Mouse (Mus musculus): ENCODE results near the gene Phyhd1. TPM values are rescaled to one million over a fixed set of nuclear protein-coding genes. Genes with fewer than 3 reads are reported as not detected.

Phyhd1 gene
- polyA plus RNA-seq, 1 experiment from 2014 or later = 3.7 TPM

Other genes starting within 250 kb of the Phyhd1 start
- 46.5 and 46.9 TPM in 2 replicates for gene Wdr34, start 217.3 kb upstream of the Phyhd1 start, polyA plus RNA-seq (2015; fragmentation: Nextera tagmentation; extraction: Ambion mirVana)
- gene Set, start 208.8 kb upstream of the Phyhd1 start, polyA plus RNA-seq (2015; fragmentation: Nextera tagmentation; extraction: Ambion mirVana) = 538 and 545 TPM in 2 replicates
- gene Pkn3, start 188.5 kb upstream of the Phyhd1 start, polyA plus RNA-seq (2015; fragmentation: Nextera tagmentation; extraction: Ambion mirVana) = 7.6 and 11.4 TPM in 2 replicates
- 24.0 and 25.3 TPM in 2 replicates for gene Zdhhc12, start 172.6 kb upstream of the Phyhd1 start, polyA plus RNA-seq (2015; fragmentation: Nextera tagmentation; extraction: Ambion mirVana)
- gene Zer1, start 141.6 kb upstream of the Phyhd1 start, polyA plus RNA-seq (2015; fragmentation: Nextera tagmentation; extraction: Ambion mirVana) = 12.7 and 13.5 TPM in 2 replicates
- 11.1 and 13.7 TPM in 2 replicates for gene Tbc1d13, start 132.5 kb upstream of the Phyhd1 start, polyA plus RNA-seq (2015; fragmentation: Nextera tagmentation; extraction: Ambion mirVana)
- 12.4 and 15.2 TPM in 2 replicates for gene Endog, start 94.7 kb upstream of the Phyhd1 start, polyA plus RNA-seq (2015; fragmentation: Nextera tagmentation; extraction: Ambion mirVana)
- 80.6 and 81.9 TPM in 2 replicates for gene Spout1, start 87.7 kb upstream of the Phyhd1 start, polyA plus RNA-seq (2015; fragmentation: Nextera tagmentation; extraction: Ambion mirVana)
- gene Kyat1, start 60.4 kb upstream of the Phyhd1 start, polyA plus RNA-seq (2015; fragmentation: Nextera tagmentation; extraction: Ambion mirVana) = 9.4 and 10.0 TPM in 2 replicates
- 43.6 and 45.9 TPM in 2 replicates for gene Lrrc8a, start 28.5 kb upstream of the Phyhd1 start, polyA plus RNA-seq (2015; fragmentation: Nextera tagmentation; extraction: Ambion mirVana)
- 0.06 and 0.11 TPM in 2 replicates for gene Gm28035, start 25.6 kb upstream of the Phyhd1 start, polyA plus RNA-seq (2015; fragmentation: Nextera tagmentation; extraction: Ambion mirVana)
- not detected in 2 replicates for gene Gm28038, start 14.8 kb downstream of the Phyhd1 start, polyA plus RNA-seq (2015; fragmentation: Nextera tagmentation; extraction: Ambion mirVana)
- 29.0 and 30.5 TPM in 2 replicates for gene Dolk, start 20.1 kb downstream of the Phyhd1 start, polyA plus RNA-seq (2015; fragmentation: Nextera tagmentation; extraction: Ambion mirVana)
- gene Nup188, start 20.2 kb downstream of the Phyhd1 start, polyA plus RNA-seq (2015; fragmentation: Nextera tagmentation; extraction: Ambion mirVana) = 36.5 and 40.7 TPM in 2 replicates
- gene Sh3glb2, start 93.1 kb downstream of the Phyhd1 start, polyA plus RNA-seq (2015; fragmentation: Nextera tagmentation; extraction: Ambion mirVana) = 84.8 and 85.8 TPM in 2 replicates
- 23.9 and 27.7 TPM in 2 replicates for gene Miga2, start 98.0 kb downstream of the Phyhd1 start, polyA plus RNA-seq (2015; fragmentation: Nextera tagmentation; extraction: Ambion mirVana)
- gene Dolpp1, start 126.1 kb downstream of the Phyhd1 start, polyA plus RNA-seq (2015; fragmentation: Nextera tagmentation; extraction: Ambion mirVana) = 31.9 and 34.9 TPM in 2 replicates
- 22.5 and 25.0 TPM in 2 replicates for gene Crat, start 149.6 kb downstream of the Phyhd1 start, polyA plus RNA-seq (2015; fragmentation: Nextera tagmentation; extraction: Ambion mirVana)
- gene Ptpa, start 149.8 kb downstream of the Phyhd1 start, polyA plus RNA-seq (2015; fragmentation: Nextera tagmentation; extraction: Ambion mirVana) = 150 and 163 TPM in 2 replicates
- gene Ier5l, start 208.0 kb downstream of the Phyhd1 start, polyA plus RNA-seq (2015; fragmentation: Nextera tagmentation; extraction: Ambion mirVana) = 3.5 and 4.0 TPM in 2 replicates